Mouse (Mus musculus) forebrain, embryonic 12.5 days (tissue): ENCODE data around the gene Tsga8. TPM values are rescaled to one million over a fixed set of nuclear protein-coding genes. Genes with fewer than 3 reads are reported as not detected.

Experiments used
- ATAC-seq: fragments of 200-750 bp; cut with Nextera tagmentation; 2 replicates; pipeline ENCODE4 v1.8.0; 2017; ENCODE audit warnings: moderate TSS enrichment; ENCODE audit not compliant: low FRiP score
- H3K27ac ChIP-seq: fragments of 300-500 bp; sonication (generic); 2 replicates; pipeline ENCODE4 v1.5.1; 2016; ENCODE audit warnings: mild to moderate bottlenecking
- H3K27me3 ChIP-seq: fragments of 300-500 bp; sonication (generic); 2 replicates; pipeline ENCODE4 v1.6.1; 2016; ENCODE audit warnings: mild to moderate bottlenecking
- H3K36me3 ChIP-seq: fragments of 300-500 bp; sonication (generic); replicated peaks from 2 replicates; pipeline ENCODE4 v1.6.1; 2016; ENCODE audit warnings: mild to moderate bottlenecking
- H3K4me1 ChIP-seq: fragments of 300-500 bp; sonication (generic); 2 replicates; pipeline ENCODE4 v1.6.1; 2016
- H3K4me2 ChIP-seq: fragments of 300-500 bp; sonication (generic); 2 replicates; pipeline ENCODE4 v1.6.1; 2016; ENCODE audit warnings: mild to moderate bottlenecking, moderate library complexity
- H3K4me3 ChIP-seq: fragments of 300-500 bp; sonication (generic); replicated peaks from 2 replicates; pipeline ENCODE4 v1.5.1; 2016; ENCODE audit warnings: mild to moderate bottlenecking
- H3K9ac ChIP-seq: fragments of 300-500 bp; sonication (generic); 2 replicates; pipeline ENCODE4 v1.6.1; 2016; ENCODE audit warnings: mild to moderate bottlenecking
- H3K9me3 ChIP-seq: fragments of 300-500 bp; sonication (generic); 2 replicates; pipeline ENCODE4 v1.6.1; 2016
- WGBS: fragments of 180-500 bp; shearing (Covaris S2); methylation state at CpG from one replicate; pipeline ENCODE4 v1.1.7; 2016; 5-methylcytosine and 5-hydroxymethylcytosine counted together
- polyA plus RNA-seq: library from polyadenylated mRNA; unstranded; fragments of >200 nt; fragmentation: Nextera tagmentation; extraction: Ambion mirVana; gene quantifications from 2 replicates; pipeline ENCODE4 v1.2.1, GENCODE M21; 2016

Tsga8 gene
- polyA plus RNA-seq = not detected in 2 replicates

DNA sequence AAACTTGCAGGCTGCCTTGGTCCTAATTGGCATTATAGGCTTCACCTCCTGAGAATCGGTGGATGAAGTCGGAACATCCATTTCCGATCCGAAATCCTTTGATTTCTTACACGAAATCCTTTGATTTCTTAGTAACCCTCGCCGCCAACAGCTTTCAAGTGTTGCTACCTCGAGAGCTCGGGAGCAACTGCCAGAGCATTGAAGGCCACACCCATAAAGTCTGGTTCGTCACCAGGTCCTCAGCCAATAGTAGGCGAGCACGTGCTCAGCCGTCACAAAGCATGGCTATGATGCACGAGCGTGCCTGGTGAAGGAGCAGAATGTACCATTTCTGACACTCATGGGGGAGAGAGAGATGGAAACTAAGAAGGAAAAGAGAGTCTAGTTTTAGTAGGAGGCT, at the start of gene Tsga8:
Gene Tsga8 (minus strand): TSS at position 327 of the 400 bp plus-strand sequence.
- Histone ChIP-seq H3K9me3 (0 out of 2 replicates have a peak, but pooled peaks cover 6% of the 10 kb centered on the region), H3K27me3 (no peaks in the 10 kb centered on the region), H3K27ac (no peak within 1 kb of the TSS), H3K9ac (no peak within 1 kb of the TSS), H3K36me3 (no peaks in the 10 kb centered on the region), H3K4me1 (no peaks in the 10 kb centered on the region), H3K4me2 (no peak within 1 kb of the TSS), H3K4me3 (no peak within 1 kb of the TSS)
- WGBS = 95% methylated on average over 15 of the region's 15 CpGs
- no peak for ATAC-seq
